14 mouse cellular contexts compared by ENCODE assay signal in the genomic region with DNA sequence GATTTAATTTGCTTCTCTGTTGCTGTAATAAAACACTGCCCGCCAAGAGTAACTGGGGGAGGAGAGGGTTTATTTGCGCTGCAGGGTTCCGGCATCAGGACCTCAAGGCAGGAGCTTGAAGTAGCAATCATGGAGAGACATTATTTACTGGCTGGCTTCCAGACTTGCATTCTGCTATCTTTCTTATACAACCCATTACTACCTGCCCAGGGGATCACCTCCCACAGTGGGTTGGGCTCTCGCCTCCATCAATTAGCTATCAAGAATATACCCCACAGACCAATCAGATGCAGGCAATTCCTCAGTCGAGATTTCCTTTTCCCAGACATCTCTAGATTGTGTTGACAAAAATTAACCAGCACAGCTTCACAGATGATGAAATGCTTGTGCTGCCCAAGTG. TPM values are rescaled to one million over a fixed set of nuclear protein-coding genes. Genes with fewer than 3 reads are reported as not detected.
DNase-seq lines count a peak whose midpoint lies in the region; ATAC-seq lines count a peak whose summit lies in the region.
"Had no signal": no experiment of that assay in that cellular context is flagged by ENCODE, and none has a peak within 500 bp of the region (broad histone marks: within the 10 kb centered on the region; RNA-seq: fewer than 3 reads in every experiment).

No protein-coding gene starts in this region.

- no peak for ATAC-seq in cerebellum, adult (ENCODE audit: insufficient number of reproducible peaks, low FRiP score, low TSS enrichment)
- ATAC-seq in midbrain, embryonic 12.5 days (ENCODE audit: low FRiP score, low read depth) = no peak
- ATAC-seq in heart, embryonic 11.5 days (replicated peaks; ENCODE audit: insufficient number of reproducible peaks, low FRiP score, low TSS enrichment) = no peak

- 0 out of 2 replicates have a peak, but pooled peaks cover 3% of the 10 kb centered on the region for H3K27me3 ChIP-seq in embryonic facial prominence, embryonic 10.5 days (replicated peaks; ENCODE audit: low read depth, poor library complexity, severe bottlenecking)
- H3K27me3 ChIP-seq in hindbrain, embryonic 10.5 days (ENCODE audit: insufficient read depth, poor library complexity, severe bottlenecking) = no peaks in the 10 kb centered on the region
- H3K27me3 ChIP-seq in midbrain, embryonic 12.5 days = no peaks in the 10 kb centered on the region
- H3K27me3 ChIP-seq in heart, embryonic 11.5 days (ENCODE audit: control insufficient read depth, insufficient read depth, low read length) = no peaks in the 10 kb centered on the region
- H3K27me3 ChIP-seq: embryonic facial prominence, embryonic 13.5 days had no signal

- peak; percentile 38 to 46 for DNase-seq in cerebellum, postnatal 10 days
- DNase-seq in embryonic facial prominence, embryonic 10.5 days (ENCODE audit: low spot score) = no peak
- DNase-seq in hindbrain, embryonic 10.5 days (ENCODE audit: low spot score) = no peak
- DNase-seq in gastrocnemius, postnatal 14 days = no peak
- no peak for DNase-seq in c-Kit-positive CD71-positive TER-119-positive erythroid progenitor cells, embryonic 14.5 days (ENCODE audit: low spot score)
- DNase-seq: heart, adult 11 months; heart, postnatal 4 days; kidney, adult 8-10 months; liver, postnatal 0 days; thymus, postnatal 14 days had no signal

- H3K4me3 ChIP-seq in embryonic facial prominence, embryonic 10.5 days = peak overlapping the region; percentile 81; the same call in 1 of the 2 replicates
- no peak overlapping the region for H3K4me3 ChIP-seq in hindbrain, embryonic 10.5 days
- no peak overlapping the region for H3K4me3 ChIP-seq in midbrain, embryonic 12.5 days
- H3K4me3 ChIP-seq in heart, embryonic 11.5 days (ENCODE audit: low read depth, low read length) = no peak overlapping the region

- peaks cover 27% of the 10 kb centered on the region for H3K4me1 ChIP-seq in embryonic facial prominence, embryonic 10.5 days
- peaks cover 38% of the 10 kb centered on the region for H3K4me1 ChIP-seq in hindbrain, embryonic 10.5 days (replicated peaks)
- H3K4me1 ChIP-seq in midbrain, embryonic 12.5 days = peaks cover 33% of the 10 kb centered on the region
- H3K4me1 ChIP-seq in heart, embryonic 11.5 days (ENCODE audit: control insufficient read depth, insufficient read depth, low read length) = peaks cover 4% of the 10 kb centered on the region; the same call in 1 of the 2 replicates

- intact Hi-C loops in gastrocnemius, postnatal 14 days (cut with DNase I; ENCODE audit: low total_unique reads) = loop anchor here (10.0 kb wide), 1 partner anchor 129 kb away; no protein-coding TSS in a partner anchor

- H3K9me3 ChIP-seq in embryonic facial prominence, embryonic 10.5 days = peaks cover 18% of the 10 kb centered on the region
- H3K9me3 ChIP-seq in hindbrain, embryonic 10.5 days = peaks cover 21% of the 10 kb centered on the region
- H3K9me3 ChIP-seq in midbrain, embryonic 12.5 days = peaks cover 13% of the 10 kb centered on the region
- H3K9me3 ChIP-seq in heart, embryonic 11.5 days (replicated peaks; ENCODE audit: control insufficient read depth, low read length) = 0 out of 2 replicates have a peak, but pooled peaks cover 4% of the 10 kb centered on the region

- no peak overlapping the region for H3K4me2 ChIP-seq in midbrain, embryonic 12.5 days (replicated peaks)
- H3K4me2 ChIP-seq in heart, embryonic 11.5 days = no peak overlapping the region

- no peak overlapping the region for H3K9ac ChIP-seq in midbrain, embryonic 12.5 days (replicated peaks)
- no peak overlapping the region for H3K9ac ChIP-seq in heart, embryonic 11.5 days (ENCODE audit: low read depth, low read length)
- H3K9ac ChIP-seq: liver, postnatal 0 days had no signal

- 94% methylated on average over 5 of the region's 5 CpGs for WGBS in embryonic facial prominence, embryonic 10.5 days
- 94% methylated on average over 5 of the region's 5 CpGs for WGBS in hindbrain, embryonic 10.5 days
- 93% methylated on average over 5 of the region's 5 CpGs for WGBS in midbrain, embryonic 12.5 days
- WGBS in heart, embryonic 11.5 days (ENCODE audit: insufficient replicate concordance) = 90% methylated on average over 5 of the region's 5 CpGs

- peaks cover 18% of the 10 kb centered on the region for H3K36me3 ChIP-seq in embryonic facial prominence, embryonic 10.5 days (replicated peaks)
- H3K36me3 ChIP-seq in hindbrain, embryonic 10.5 days = peaks cover 24% of the 10 kb centered on the region
- H3K36me3 ChIP-seq in midbrain, embryonic 12.5 days = peaks cover 18% of the 10 kb centered on the region
- peaks cover 3% of the 10 kb centered on the region; the same call in 1 of the 2 replicates for H3K36me3 ChIP-seq in heart, embryonic 11.5 days (ENCODE audit: control insufficient read depth, insufficient read depth, low read length)

- H3K27ac ChIP-seq in embryonic facial prominence, embryonic 10.5 days (replicated peaks) = peak overlapping the region; percentile 91
- H3K27ac ChIP-seq in hindbrain, embryonic 10.5 days = peak overlapping the region; percentile 93
- H3K27ac ChIP-seq in midbrain, embryonic 12.5 days (replicated peaks) = peak overlapping the region; percentile 93; the same call in 1 of the 2 replicates
- H3K27ac ChIP-seq in heart, embryonic 11.5 days (ENCODE audit: low read depth, low read length) = no peak overlapping the region

RNA-seq across cellular contexts. Expression of gene Kif3c, which starts 0.9 kb away (rescaled TPM):
- 18.4 and 20.5 TPM in 2 replicates for polyA plus RNA-seq in embryonic facial prominence, embryonic 10.5 days (2016; fragmentation: Nextera tagmentation; extraction: Ambion mirVana)
- 23.9 and 32.5 TPM in 2 replicates for polyA plus RNA-seq in hindbrain, embryonic 10.5 days (2016; fragmentation: Nextera tagmentation; extraction: Ambion mirVana)
- 58.2 TPM in 2 replicates for polyA plus RNA-seq in midbrain, embryonic 12.5 days (2016; fragmentation: Nextera tagmentation; extraction: Ambion mirVana)
- 1 to 10 TPM; 8.1 to 9.5 TPM for total RNA-seq in gastrocnemius, postnatal 14 days (2021)
- polyA plus RNA-seq in heart, embryonic 11.5 days (2014; fragmentation: Nextera tagmentation; extraction: Ambion mirVana) = 5.9 and 8.7 TPM in 2 replicates

RNA-seq across cellular contexts. Expression of gene Rab10, which starts 54.3 kb away (rescaled TPM):
- 73.8 and 76.4 TPM in 2 replicates for polyA plus RNA-seq in embryonic facial prominence, embryonic 10.5 days (2016; fragmentation: Nextera tagmentation; extraction: Ambion mirVana)
- 81.9 and 94.4 TPM in 2 replicates for polyA plus RNA-seq in hindbrain, embryonic 10.5 days (2016; fragmentation: Nextera tagmentation; extraction: Ambion mirVana)
- 140 and 155 TPM in 2 replicates for polyA plus RNA-seq in midbrain, embryonic 12.5 days (2016; fragmentation: Nextera tagmentation; extraction: Ambion mirVana)
- total RNA-seq in gastrocnemius, postnatal 14 days (2021) = 100 to 1,000 TPM; 212 to 213 TPM
- polyA plus RNA-seq in heart, embryonic 11.5 days (2014; fragmentation: Nextera tagmentation; extraction: Ambion mirVana) = 68.9 and 70.6 TPM in 2 replicates

Comparison
In these comparisons a context has a peak if more than half of its experiments do, and no peak if none do; other contexts are left out.
1. DNase-seq: peak in cerebellum, postnatal 10 days (2 of 2); none in embryonic facial prominence, embryonic 10.5 days (single experiment), hindbrain, embryonic 10.5 days (single experiment), gastrocnemius, postnatal 14 days (single experiment) and c-Kit-positive CD71-positive TER-119-positive erythroid progenitor cells, embryonic 14.5 days (single experiment).